ENCODE assay signal across 10 mouse cellular contexts in the genomic region with DNA sequence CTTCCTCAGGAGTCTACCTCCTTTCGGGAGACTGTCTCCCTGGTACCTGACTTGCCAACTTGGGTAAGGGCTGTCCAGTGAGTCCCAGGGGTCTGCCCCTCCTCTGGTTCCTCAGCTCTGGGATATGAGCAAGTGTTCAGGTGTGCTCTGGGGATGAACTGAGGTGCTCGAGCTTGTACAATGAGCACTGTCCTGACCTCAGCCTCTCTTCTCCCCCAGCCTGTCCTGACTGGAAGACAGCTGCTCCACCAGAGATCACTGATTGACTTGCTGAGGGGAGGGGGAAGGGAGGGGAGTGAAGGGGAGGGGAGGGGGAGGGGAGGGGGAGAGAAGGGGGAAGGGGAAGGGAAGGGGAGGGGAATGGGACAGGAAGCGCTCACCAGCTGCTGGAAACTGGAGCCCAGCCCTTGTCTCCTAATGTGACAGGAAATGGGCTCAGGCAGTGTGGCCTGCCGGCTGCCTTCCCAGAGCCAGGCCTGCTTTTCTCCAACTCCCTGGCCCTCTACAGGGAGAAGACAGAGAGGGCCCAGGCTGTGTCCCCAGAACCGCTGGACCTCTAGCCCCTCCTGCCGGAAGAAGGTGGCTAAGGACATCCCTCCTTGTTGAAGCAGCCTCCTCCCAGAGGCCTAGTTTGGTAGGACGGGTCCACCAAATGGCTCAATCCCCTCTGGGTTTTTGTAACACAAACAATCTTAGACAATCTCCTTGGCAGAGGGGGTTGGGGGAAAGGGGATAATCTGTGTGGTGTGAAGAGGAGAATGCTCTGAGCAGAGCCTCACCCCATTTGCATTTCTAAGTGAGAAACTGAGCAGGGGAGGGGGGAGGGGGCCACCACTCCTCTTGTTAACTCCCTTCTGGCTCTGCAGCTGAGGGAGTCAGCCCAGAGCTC.
DNase-seq lines count a peak whose midpoint lies in the region; ATAC-seq and TF ChIP-seq lines count a peak whose summit lies in the region.
"Had no signal": no experiment of that assay in that cellular context is flagged by ENCODE, and none has a peak within 500 bp of the region (broad histone marks: within the 10 kb centered on the region; RNA-seq: fewer than 3 reads in every experiment).

No protein-coding gene starts in this region.

- no peak overlapping the region for H3K27ac ChIP-seq in liver, postnatal 0 days (ENCODE audit: low read depth)
- H3K27ac ChIP-seq: embryonic facial prominence, embryonic 13.5 days had no signal

- no peak for TF ChIP-seq EP300 in liver, postnatal 0 days (IDR thresholded peaks at IDR 0.05; ENCODE audit: low read depth)

- H3K9me3 ChIP-seq in liver, postnatal 0 days (ENCODE audit: low read length) = no peaks in the 10 kb centered on the region
- H3K9me3 ChIP-seq: embryonic facial prominence, embryonic 13.5 days had no signal

- intact Hi-C loops in heart, postnatal 10 days (cut with DNase I) = no loop called here

- WGBS in liver, postnatal 0 days (ENCODE audit: insufficient replicate concordance) = 39% methylated on average over 7 of the region's 7 CpGs

- H3K4me1 ChIP-seq in liver, postnatal 0 days (ENCODE audit: insufficient read depth) = no peaks in the 10 kb centered on the region

- DNase-seq in adrenal gland, postnatal 10 days = peak; percentile 32
- no peak for DNase-seq in adrenal gland, postnatal 4 days (ENCODE audit: low spot score in 2 of 2)
- DNase-seq in Muller cell, postnatal 12 days (ENCODE audit: inconsistent ontology term) = peak; percentile 14
- peak; percentile 28 to 50 for DNase-seq in heart, postnatal 10 days
- DNase-seq in liver, postnatal 0 days = no peak
- DNase-seq in retina, postnatal 7 days (ENCODE audit: low read depth, low spot score) = peak; percentile 35
- no peak for DNase-seq in urinary bladder, postnatal 10 days (ENCODE audit: low spot score)
- no peak for DNase-seq in right cerebral cortex, postnatal 14 days

- ATAC-seq in liver, postnatal 0 days = no peak

- H3K36me3 ChIP-seq in liver, postnatal 0 days (replicated peaks; ENCODE audit: insufficient read depth, low read length) = no peaks in the 10 kb centered on the region
- H3K36me3 ChIP-seq: embryonic facial prominence, embryonic 13.5 days had no signal

- H3K27me3 ChIP-seq in liver, postnatal 0 days (ENCODE audit: insufficient read depth, low read length) = no peaks in the 10 kb centered on the region
- H3K27me3 ChIP-seq: embryonic facial prominence, embryonic 13.5 days had no signal

- TF ChIP-seq CTCF in liver, postnatal 0 days (IDR thresholded peaks at IDR 0.05; ENCODE audit: low read depth) = peak; percentile 49

- no peak overlapping the region for H3K9ac ChIP-seq in liver, postnatal 0 days (replicated peaks)
- H3K9ac ChIP-seq: embryonic facial prominence, embryonic 13.5 days had no signal

- H3K4me3 ChIP-seq in liver, postnatal 0 days (ENCODE audit: low read depth, low read length) = no peak overlapping the region
- H3K4me3 ChIP-seq: embryonic facial prominence, embryonic 13.5 days; myocyte had no signal

- H3K4me2 ChIP-seq in liver, postnatal 0 days (ENCODE audit: low read depth, low read length) = no peak overlapping the region
- H3K4me2 ChIP-seq: embryonic facial prominence, embryonic 13.5 days had no signal

Comparison
In these comparisons a context has a peak if more than half of its experiments do, and no peak if none do; other contexts are left out.
1. DNase-seq: peak in adrenal gland, postnatal 10 days (single experiment), Muller cell, postnatal 12 days (single experiment), heart, postnatal 10 days (2 of 2) and retina, postnatal 7 days (single experiment); none in adrenal gland, postnatal 4 days (0 of 2), liver, postnatal 0 days (single experiment), urinary bladder, postnatal 10 days (single experiment) and right cerebral cortex, postnatal 14 days (single experiment).